Mouse (Mus musculus) hindbrain, embryonic 12.5 days (tissue): Measurements from ENCODE around the gene Zscan4-ps3. TPM values are rescaled to one million over a fixed set of nuclear protein-coding genes. Genes with fewer than 3 reads are reported as not detected.
"Not testable (repeated sequence)": the region's sequence is repeated elsewhere in the genome, so short reads cannot be mapped to it uniquely, and the experiment has no call there.

Source experiments
- ATAC-seq: fragments of 200-750 bp; cut with Nextera tagmentation; 2 replicates; pipeline ENCODE4 v1.8.0; 2017; ENCODE audit warnings: moderate TSS enrichment; ENCODE audit not compliant: low FRiP score
- H3K27ac ChIP-seq: fragments of 300-500 bp; sonication (generic); 2 replicates; pipeline ENCODE4 v1.5.1; 2016; ENCODE audit warnings: mild to moderate bottlenecking
- H3K27me3 ChIP-seq: fragments of 300-500 bp; sonication (generic); 2 replicates; pipeline ENCODE4 v1.6.1; 2016; ENCODE audit warnings: mild to moderate bottlenecking
- H3K36me3 ChIP-seq: fragments of 300-500 bp; sonication (generic); 2 replicates; pipeline ENCODE4 v1.6.1; 2016; ENCODE audit warnings: mild to moderate bottlenecking
- H3K4me1 ChIP-seq: fragments of 300-500 bp; sonication (generic); 2 replicates; pipeline ENCODE4 v1.6.1; 2016
- H3K4me2 ChIP-seq: fragments of 300-500 bp; sonication (generic); replicated peaks from 2 replicates; pipeline ENCODE4 v1.6.1; 2016; ENCODE audit warnings: mild to moderate bottlenecking
- H3K4me3 ChIP-seq: fragments of 300-500 bp; sonication (generic); 2 replicates; pipeline ENCODE4 v1.5.1; 2016; ENCODE audit warnings: mild to moderate bottlenecking
- H3K9ac ChIP-seq: fragments of 300-500 bp; sonication (generic); 2 replicates; pipeline ENCODE4 v1.6.1; 2016; ENCODE audit warnings: mild to moderate bottlenecking, moderate library complexity
- H3K9me3 ChIP-seq: fragments of 300-500 bp; sonication (generic); replicated peaks from 2 replicates; pipeline ENCODE4 v1.6.1; 2016; ENCODE audit warnings: mild to moderate bottlenecking
- WGBS: fragments of 180-500 bp; shearing (Covaris S2); methylation state at CpG from one replicate; pipeline ENCODE4 v1.1.7; 2016; 5-methylcytosine and 5-hydroxymethylcytosine counted together
- polyA plus RNA-seq: library from polyadenylated mRNA; unstranded; fragments of >200 nt; fragmentation: Nextera tagmentation; extraction: Ambion mirVana; gene quantifications from 2 replicates; pipeline ENCODE4 v1.2.1, GENCODE M21; 2016

Zscan4-ps3 gene
- not detected in 2 replicates for polyA plus RNA-seq

- WGBS: 84% methylated on average over 2 of the region's 2 CpGs
- H3K36me3 ChIP-seq, ATAC-seq, H3K27me3 ChIP-seq, H3K9ac ChIP-seq, H3K9me3 ChIP-seq, H3K4me2 ChIP-seq, H3K4me3 ChIP-seq, H3K27ac ChIP-seq, H3K4me1 ChIP-seq: not testable (repeated sequence)
These were observed at the start of gene Zscan4-ps3 for GRCm38 (mm10) chr7:11609008-11609407. Gene Zscan4-ps3, plus strand, starts transcription at chr7:11609308.

- H3K4me1 ChIP-seq, H3K4me3 ChIP-seq, H3K27me3 ChIP-seq, H3K4me2 ChIP-seq, H3K36me3 ChIP-seq, ATAC-seq, H3K27ac ChIP-seq, H3K9me3 ChIP-seq, H3K9ac ChIP-seq: not testable (repeated sequence)
- 9% methylated on average over 8 of the region's 8 CpGs for WGBS
These were observed 8.0 kb downstream of the Zscan4-ps3 start for GRCm38 (mm10) chr7:11617082-11617481.

Other genes starting within 250 kb of the Zscan4-ps3 start
- gene Zscan4f, start 211.4 kb upstream of the Zscan4-ps3 start, polyA plus RNA-seq: not detected in 2 replicates
- gene Zscan4-ps2, start 95.0 kb upstream of the Zscan4-ps3 start, polyA plus RNA-seq: not detected in 2 replicates
- gene Vmn1r72, start 70.8 kb downstream of the Zscan4-ps3 start, polyA plus RNA-seq: not detected in 2 replicates
- gene Vmn1r73, start 121.0 kb downstream of the Zscan4-ps3 start, polyA plus RNA-seq: not detected in 2 replicates
- not detected in 2 replicates for gene Vmn1r74, start 224.7 kb downstream of the Zscan4-ps3 start, polyA plus RNA-seq